1 mouse cellular context compared by ENCODE assay signal in genomic region chr2:119145199-119145598, GRCm38 (mm10).
TF ChIP-seq lines count a peak whose summit lies in the region.

No protein-coding gene starts in this region.

TF ChIP-seq in MEL, 35 proteins besides CTCF, POLR2A, EP300 and RAD21 (continued from another document):
- TF ChIP-seq TCF12 (IDR thresholded peaks at IDR 0.05; ENCODE audit: low read depth, low read length): no peak
- peak; percentile 17; the same call in 1 of the 2 replicates for TF ChIP-seq MAFK (IDR thresholded peaks at IDR 0.05; ENCODE audit: borderline replicate concordance, low read depth, low read length)
- TF ChIP-seq MYC (IDR thresholded peaks at IDR 0.05; ENCODE audit: low read depth, low read length): peak; percentile 39; the same call in 1 of the 2 replicates
- no peak for TF ChIP-seq POLR2AphosphoS2 (IDR thresholded peaks at IDR 0.05; ENCODE audit: low read length)
- no peak for TF ChIP-seq MAX (IDR thresholded peaks at IDR 0.05; ENCODE audit: low read length)
- peak; percentile 62 for TF ChIP-seq SMC3 (IDR thresholded peaks at IDR 0.05; ENCODE audit: low read depth, low read length)
